Mouse (Mus musculus) small intestine, adult 2 months (tissue): Measurements from ENCODE around the gene 6030452D12Rik. TPM values are rescaled to one million over a fixed set of nuclear protein-coding genes. Genes with fewer than 3 reads are reported as not detected.

ENCODE experiments used
- H3K27ac ChIP-seq: fragments of 200-500 bp; 2 replicates; pipeline ENCODE4 v1.5.1; 2012; ENCODE audit warnings: low read depth, low read length, control low read depth, inconsistent platforms; ENCODE audit not compliant: insufficient read depth
- H3K27me3 ChIP-seq: fragments of 200-500 bp; 2 replicates; pipeline ENCODE4 v1.6.1; 2012; ENCODE audit warnings: mild to moderate bottlenecking, moderate library complexity, low read length, inconsistent platforms; ENCODE audit not compliant: control insufficient read depth, insufficient read depth
- H3K36me3 ChIP-seq: fragments of 200-500 bp; 2 replicates; pipeline ENCODE4 v1.6.1; 2012; ENCODE audit warnings: mild to moderate bottlenecking, low read length, control low read depth, inconsistent platforms; ENCODE audit not compliant: control insufficient read depth, insufficient read depth
- H3K4me1 ChIP-seq: fragments of 200-500 bp; 2 replicates; pipeline ENCODE4 v1.6.1; 2012; ENCODE audit warnings: low read length, inconsistent platforms, mixed read lengths; ENCODE audit not compliant: control insufficient read depth, insufficient read depth, insufficient read length
- H3K4me3 ChIP-seq: fragments of 200-500 bp; 2 replicates; pipeline ENCODE4 v1.5.1; 2012; ENCODE audit warnings: low read depth, mild to moderate bottlenecking, control low read depth, inconsistent platforms, low read length, moderate library complexity
- CTCF ChIP-seq: fragments of 200-500 bp; IDR thresholded peaks from 2 replicates; pipeline ENCODE4 v1.5.1; 2012; ENCODE audit warnings: low read depth, mild to moderate bottlenecking, control low read depth, inconsistent platforms, low read length, moderate library complexity, mixed read lengths; ENCODE audit not compliant: insufficient replicate concordance, insufficient read length; ENCODE audit errors: extremely low read depth
- POLR2A ChIP-seq: fragments of 200-500 bp; IDR thresholded peaks from 2 replicates; pipeline ENCODE4 v1.6.1; 2012; ENCODE audit warnings: low read depth, mild to moderate bottlenecking, control low read depth, inconsistent platforms, low read length, moderate library complexity
- WGBS: fragments of 180-500 bp; shearing (Covaris S2); methylation state at CpG from one replicate; pipeline ENCODE4 v1.1.7; 2018; 5-methylcytosine and 5-hydroxymethylcytosine counted together
- polyA plus RNA-seq: library from polyadenylated mRNA; depleted of rRNA; stranded (reverse); fragments of >200 nt; gene quantifications from 2 replicates; pipeline ENCODE4 v1.2.3, GENCODE M21; 2012; rRNA removed

The 6030452D12Rik gene
- not detected in 2 replicates for polyA plus RNA-seq

- WGBS = 55% methylated on average over 8 of the region's 8 CpGs
- Histone ChIP-seq H3K4me1 (no peaks in the 10 kb centered on the region), H3K27ac (no peak within 1 kb of the TSS)
Observed at GRCm38 (mm10) chr8:106500018-106500685, at the start of gene 6030452D12Rik. 6030452D12Rik (plus strand) TSS chr8:106500522.

DNA sequence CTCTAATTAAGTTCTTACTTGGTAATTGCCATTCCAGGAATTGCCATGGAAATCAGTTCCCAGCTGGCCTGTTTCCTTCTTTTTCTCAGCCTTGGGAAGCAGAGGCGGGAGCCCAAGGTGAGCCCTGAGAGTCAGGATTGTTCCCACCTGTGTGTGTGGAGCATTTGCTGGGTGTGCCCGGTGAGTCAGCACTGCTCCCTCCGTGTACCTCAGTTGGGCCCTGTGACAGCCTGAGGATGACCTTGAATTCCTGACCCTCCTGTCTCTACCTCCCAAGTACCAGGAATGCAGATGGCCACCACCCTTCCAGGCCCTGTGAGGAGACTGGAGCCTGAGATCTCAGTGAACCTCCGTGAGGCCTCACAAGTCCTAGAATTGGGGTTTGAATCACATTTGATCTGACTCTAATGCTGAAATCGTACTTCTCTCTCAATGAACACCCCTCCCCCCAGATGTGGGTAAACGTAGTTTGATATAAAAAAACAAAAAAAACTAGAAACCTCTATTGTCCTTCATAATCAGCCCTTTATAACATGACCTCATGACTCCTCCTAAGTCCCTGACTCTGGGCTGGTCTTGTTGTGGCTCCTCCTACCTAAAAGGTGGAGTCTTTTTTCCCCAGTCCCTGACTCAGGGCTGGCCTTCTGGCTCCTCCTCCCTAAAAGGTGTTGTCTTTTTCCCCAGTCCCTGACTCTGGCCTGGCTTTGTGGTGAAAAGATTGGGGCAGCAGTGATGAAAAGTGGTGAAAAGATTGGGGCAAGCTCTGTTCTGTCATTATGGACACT, 48.8 kb upstream of the 6030452D12Rik start:
- H3K4me3 ChIP-seq = no peak overlapping the region
- H3K36me3 ChIP-seq = no peaks in the 10 kb centered on the region

More at GRCm38 (mm10) chr8:106500018-106500685, at the start of gene 6030452D12Rik:
- TF ChIP-seq CTCF (no peak), POLR2A (no peak)
- Histone ChIP-seq H3K36me3 (no peaks in the 10 kb centered on the region), H3K4me3 (no peak within 1 kb of the TSS), H3K27me3 (no peaks in the 10 kb centered on the region)

GRCm38 (mm10) chr8:106452701-106453481, 47.4 kb upstream of the 6030452D12Rik start:
- H3K27ac ChIP-seq = no peak overlapping the region
- TF ChIP-seq CTCF (no peak), POLR2A (no peak)
- no peak overlapping the region for H3K4me3 ChIP-seq
- no peaks in the 10 kb centered on the region for H3K4me1 ChIP-seq
- 69% methylated on average over 12 of the region's 12 CpGs for WGBS
- no peaks in the 10 kb centered on the region for H3K36me3 ChIP-seq
- H3K27me3 ChIP-seq = no peaks in the 10 kb centered on the region

More for the DNA sequence above, 48.8 kb upstream of the 6030452D12Rik start:
- no peaks in the 10 kb centered on the region for H3K4me1 ChIP-seq
- H3K27me3 ChIP-seq = no peaks in the 10 kb centered on the region
- 56% methylated on average over 6 of the region's 6 CpGs for WGBS
- TF ChIP-seq POLR2A (no peak), CTCF (no peak)
- H3K27ac ChIP-seq = no peak overlapping the region

GRCm38 (mm10) chr8:106454036-106454435, 46.3 kb upstream of the 6030452D12Rik start:
- Histone ChIP-seq H3K4me1 (no peaks in the 10 kb centered on the region), H3K27ac (no peak overlapping the region), H3K27me3 (no peaks in the 10 kb centered on the region), H3K4me3 (no peak overlapping the region), H3K36me3 (no peaks in the 10 kb centered on the region)
- no peak for TF ChIP-seq POLR2A
- no peak for TF ChIP-seq CTCF
- 56% methylated on average over 11 of the region's 11 CpGs for WGBS

GRCm38 (mm10) chr8:106462131-106462530, 38.2 kb upstream of the 6030452D12Rik start:
- Histone ChIP-seq H3K4me1 (no peaks in the 10 kb centered on the region), H3K36me3 (no peaks in the 10 kb centered on the region), H3K4me3 (no peak overlapping the region), H3K27me3 (no peaks in the 10 kb centered on the region), H3K27ac (no peak overlapping the region)
- WGBS = 50% methylated on average over 5 of the region's 5 CpGs
- TF ChIP-seq CTCF (no peak), POLR2A (no peak)

GRCm38 (mm10) chr8:106463795-106464194, 36.5 kb upstream of the 6030452D12Rik start:
- no peak for TF ChIP-seq POLR2A
- no peak for TF ChIP-seq CTCF
- H3K4me3 ChIP-seq = no peak overlapping the region
- no peaks in the 10 kb centered on the region for H3K36me3 ChIP-seq
- no peaks in the 10 kb centered on the region for H3K4me1 ChIP-seq
- H3K27ac ChIP-seq = no peak overlapping the region
- no peaks in the 10 kb centered on the region for H3K27me3 ChIP-seq
- 80% methylated on average over 6 of the region's 6 CpGs for WGBS
